ENCODE assay signal across 9 mouse cellular contexts in genomic region chrX:13245027-13245426, GRCm38 (mm10). TPM values are rescaled to one million over a fixed set of nuclear protein-coding genes. Genes with fewer than 3 reads are reported as not detected.
A peak's percentile ranks its signal among the peaks of the same experiment; 100 is the strongest.
DNase-seq lines count a peak whose midpoint lies in the region; ATAC-seq and TF ChIP-seq lines count a peak whose summit lies in the region.
"Had no signal": no experiment of that assay in that cellular context is flagged by ENCODE, and none has a peak within 500 bp of the region (broad histone marks: within the 10 kb centered on the region; RNA-seq: fewer than 3 reads in every experiment).

No protein-coding gene starts in this region.

- no peaks in the 10 kb centered on the region for H3K36me3 ChIP-seq in lung, embryonic 14.5 days (ENCODE audit: insufficient read depth)
- H3K36me3 ChIP-seq in heart, embryonic 16.5 days (ENCODE audit: control insufficient read depth, insufficient read depth): no peaks in the 10 kb centered on the region
- no peaks in the 10 kb centered on the region for H3K36me3 ChIP-seq in limb, embryonic 14.5 days (ENCODE audit: control insufficient read depth, insufficient read depth, low read length)

- TF ChIP-seq POLR2A in lung, adult 2 months (IDR thresholded peaks at IDR 0.05; ENCODE audit: borderline replicate concordance, extremely low read depth, low read depth, low read length): no peak
- no peak for TF ChIP-seq POLR2A in limb, embryonic 14.5 days (IDR thresholded peaks at IDR 0.05; ENCODE audit: borderline replicate concordance, extremely low read depth, insufficient read depth, insufficient read length)

- no peak for TF ChIP-seq CTCF in lung, embryonic 14.5 days (IDR thresholded peaks at IDR 0.05; ENCODE audit: low read depth)
- TF ChIP-seq CTCF in lung, adult 2 months (IDR thresholded peaks at IDR 0.05; ENCODE audit: insufficient read depth, low read length): no peak

- no peak overlapping the region for H3K9ac ChIP-seq in lung, embryonic 14.5 days
- H3K9ac ChIP-seq in heart, embryonic 16.5 days (ENCODE audit: low read length): no peak overlapping the region
- H3K9ac ChIP-seq in limb, embryonic 14.5 days (ENCODE audit: low read depth, low read length, severe bottlenecking): no peak overlapping the region

- no peaks in the 10 kb centered on the region; the same call in 1 of the 2 replicates for H3K4me1 ChIP-seq in lung, embryonic 14.5 days (ENCODE audit: insufficient read depth)
- no peaks in the 10 kb centered on the region; the same call in 1 of the 2 replicates for H3K4me1 ChIP-seq in lung, adult 2 months (ENCODE audit: control insufficient read depth, insufficient read depth, low read length)
- peaks cover 8% of the 10 kb centered on the region for H3K4me1 ChIP-seq in heart, embryonic 16.5 days (ENCODE audit: control insufficient read depth, insufficient read depth, low read length)
- H3K4me1 ChIP-seq in limb, embryonic 14.5 days (ENCODE audit: control insufficient read depth, insufficient read depth, low read length): peaks cover 13% of the 10 kb centered on the region

- no peaks in the 10 kb centered on the region for H3K9me3 ChIP-seq in lung, embryonic 14.5 days (ENCODE audit: low read depth, low read length)
- no peaks in the 10 kb centered on the region for H3K9me3 ChIP-seq in heart, embryonic 16.5 days (replicated peaks; ENCODE audit: control insufficient read depth, low read length)
- H3K9me3 ChIP-seq in limb, embryonic 14.5 days (ENCODE audit: control insufficient read depth, low read length): no peaks in the 10 kb centered on the region

- no peak overlapping the region for H3K27ac ChIP-seq in lung, embryonic 14.5 days (ENCODE audit: low read depth)
- 0 out of 2 replicates have a peak overlapping the region, but pooled peaks have one; percentile 35 for H3K27ac ChIP-seq in heart, embryonic 16.5 days (ENCODE audit: low read length)
- no peak overlapping the region for H3K27ac ChIP-seq in limb, embryonic 14.5 days (replicated peaks; ENCODE audit: low read depth, low read length)

- H3K27me3 ChIP-seq in lung, embryonic 14.5 days (ENCODE audit: insufficient read depth, low read length): 0 out of 2 replicates have a peak, but pooled peaks cover 5% of the 10 kb centered on the region
- H3K27me3 ChIP-seq in heart, embryonic 16.5 days (ENCODE audit: control insufficient read depth, insufficient read depth, low read length): peaks cover 5% of the 10 kb centered on the region; the same call in 1 of the 2 replicates
- no peaks in the 10 kb centered on the region for H3K27me3 ChIP-seq in limb, embryonic 14.5 days (ENCODE audit: control insufficient read depth, insufficient read depth, low read length)

- 44% methylated on average over 3 of the region's 3 CpGs for WGBS in lung, embryonic 14.5 days
- WGBS in lung, adult 2 months: 49% methylated on average over 3 of the region's 3 CpGs
- WGBS in heart, embryonic 16.5 days: 47% methylated on average over 3 of the region's 3 CpGs
- WGBS in limb, embryonic 14.5 days: 70% methylated on average over 3 of the region's 3 CpGs

- H3K4me3 ChIP-seq in lung, embryonic 14.5 days (ENCODE audit: low read depth, low read length): no peak overlapping the region
- H3K4me3 ChIP-seq in lung, adult 2 months (replicated peaks; ENCODE audit: extremely low read depth, low read depth, low read length): no peak overlapping the region
- H3K4me3 ChIP-seq in heart, embryonic 16.5 days (ENCODE audit: low read length): no peak overlapping the region
- H3K4me3 ChIP-seq in limb, embryonic 14.5 days (replicated peaks; ENCODE audit: low read length): no peak overlapping the region
- H3K4me3 ChIP-seq: myocyte had no signal

- no peak for ATAC-seq in lung, embryonic 14.5 days (ENCODE audit: insufficient read depth)
- ATAC-seq in heart, embryonic 16.5 days (replicated peaks; ENCODE audit: extremely low read depth, insufficient read depth, low FRiP score): no peak
- ATAC-seq in limb, embryonic 14.5 days (ENCODE audit: low FRiP score, low read depth): no peak
- ATAC-seq in cerebellum, adult (ENCODE audit: insufficient number of reproducible peaks, low FRiP score, low TSS enrichment): no peak

- peak; percentile 25 for DNase-seq in lung, embryonic 14.5 days
- no peak for DNase-seq in lung, adult 2 months
- peak; percentile 13 for DNase-seq in limb, embryonic 14.5 days (ENCODE audit: low spot score)
- peak; percentile 6 for DNase-seq in thymus, postnatal 0 days (ENCODE audit: low spot score)
- no peak for DNase-seq in layer of hippocampus, adult 18-20 months (ENCODE audit: low spot score in 2 of 2)
- DNase-seq: cerebellum, postnatal 14 days had no signal

- H3K4me2 ChIP-seq in lung, embryonic 14.5 days: no peak overlapping the region
- H3K4me2 ChIP-seq in heart, embryonic 16.5 days (ENCODE audit: low read depth, low read length): no peak overlapping the region
- H3K4me2 ChIP-seq in limb, embryonic 14.5 days (replicated peaks; ENCODE audit: low read depth, low read length, severe bottlenecking): no peak overlapping the region

RNA-seq across cellular contexts. Expression of gene Ddx3x, which starts 35.7 kb away (rescaled TPM):
- 145 and 164 TPM in 2 replicates for polyA plus RNA-seq in lung, embryonic 14.5 days (2014; fragmentation: Nextera tagmentation; extraction: Ambion mirVana)
- 24.6 and 30.1 TPM in 2 replicates for polyA plus RNA-seq in lung, adult 2 months (2012; rRNA removed)
- 75.3 and 78.0 TPM in 2 replicates for polyA plus RNA-seq in heart, embryonic 16.5 days (2015; fragmentation: Nextera tagmentation; extraction: Ambion mirVana)
- polyA plus RNA-seq in limb, embryonic 14.5 days (2012; rRNA removed): 91.4 and 100 TPM in 2 replicates
- polyA plus RNA-seq in limb, embryonic 14.5 days (2014; fragmentation: Nextera tagmentation; extraction: Ambion mirVana): 126 and 159 TPM in 2 replicates
- polyA plus RNA-seq in thymus, postnatal 0 days (2015; fragmentation: Nextera tagmentation; extraction: Ambion mirVana): 122 and 124 TPM in 2 replicates
- total RNA-seq in layer of hippocampus, adult 18-20 months (2021): 100 to 1,000 TPM; 144 to 220 TPM

Comparison
In these comparisons a context has a peak if more than half of its experiments do, and no peak if none do; other contexts are left out.
1. DNase-seq: peak in lung, embryonic 14.5 days (single experiment), limb, embryonic 14.5 days (single experiment) and thymus, postnatal 0 days (single experiment); none in lung, adult 2 months (single experiment) and layer of hippocampus, adult 18-20 months (0 of 2).